Mouse (Mus musculus) midbrain, postnatal 0 days (tissue): ENCODE data around the gene Lrrc8d. TPM values are rescaled to one million over a fixed set of nuclear protein-coding genes. Genes with fewer than 3 reads are reported as not detected.

Experiments used
- ATAC-seq: fragments of 200-750 bp; cut with Nextera tagmentation; 2 replicates; pipeline ENCODE4 v1.8.0; 2017; ENCODE audit warnings: moderate number of reproducible peaks, mild to moderate bottlenecking, moderate TSS enrichment, moderate library complexity; ENCODE audit not compliant: low FRiP score
- DNase-seq: peaks from one replicate; pipeline ENCODE4 v3.0.0-alpha.2; 2015; ENCODE audit warnings: low spot score
- H3K27ac ChIP-seq: fragments of 300-500 bp; sonication (generic); 2 replicates; pipeline ENCODE4 v1.5.1; 2014; ENCODE audit warnings: low read depth, mild to moderate bottlenecking, low read length, mixed read lengths
- H3K27me3 ChIP-seq: fragments of 300-500 bp; sonication (generic); 2 replicates; pipeline ENCODE4 v1.6.1; 2014; ENCODE audit warnings: low read length, control low read depth, mixed read lengths; ENCODE audit not compliant: insufficient read depth
- H3K36me3 ChIP-seq: fragments of 300-500 bp; sonication (generic); 2 replicates; pipeline ENCODE4 v1.6.1; 2014; ENCODE audit warnings: low read length, control low read depth, mixed read lengths; ENCODE audit not compliant: insufficient read depth
- H3K4me1 ChIP-seq: fragments of 300-500 bp; sonication (generic); 2 replicates; pipeline ENCODE4 v1.6.1; 2014; ENCODE audit warnings: mild to moderate bottlenecking, control low read depth, antibody characterized with exemption, low read length, mixed read lengths; ENCODE audit not compliant: insufficient read depth
- H3K4me2 ChIP-seq: fragments of 300-500 bp; sonication (generic); 2 replicates; pipeline ENCODE4 v1.6.1; 2014; ENCODE audit warnings: low read depth, mild to moderate bottlenecking, low read length, mixed read lengths; ENCODE audit not compliant: poor library complexity, severe bottlenecking
- H3K4me3 ChIP-seq: fragments of 300-500 bp; sonication (generic); 2 replicates; pipeline ENCODE4 v1.5.1; 2014; ENCODE audit warnings: low read depth, mild to moderate bottlenecking, low read length, moderate library complexity
- H3K9ac ChIP-seq: fragments of 300-500 bp; sonication (generic); replicated peaks from 2 replicates; pipeline ENCODE4 v1.6.1; 2014; ENCODE audit warnings: mild to moderate bottlenecking, low read length, moderate library complexity, mixed read lengths; ENCODE audit not compliant: poor library complexity, severe bottlenecking
- H3K9me3 ChIP-seq: fragments of 300-500 bp; sonication (generic); 2 replicates; pipeline ENCODE4 v1.6.1; 2016; ENCODE audit warnings: low read length, control low read depth
- CTCF ChIP-seq: IDR thresholded peaks from 2 replicates; pipeline ENCODE4 v1.5.1; 2016; ENCODE audit warnings: antibody characterized with exemption, mild to moderate bottlenecking
- WGBS: fragments of 180-500 bp; shearing (Covaris S2); extraction: QIAGEN DNeasy Blood & Tissue Kit; methylation state at CpG from one replicate; pipeline ENCODE4 v1.1.7; 2014; 5-methylcytosine and 5-hydroxymethylcytosine counted together
- polyA plus RNA-seq: library from polyadenylated mRNA; unstranded; fragments of >200 nt; fragmentation: Nextera tagmentation; extraction: Ambion mirVana; gene quantifications from 2 replicates; pipeline ENCODE4 v1.2.1, GENCODE M21; 2015
- total RNA-seq: library from RNA; depleted of rRNA; stranded (reverse); fragments of >200 nt; gene quantifications from 2 replicates; pipeline ENCODE4 v1.2.3, GENCODE M21; 2014

Gene Lrrc8d
- total and polyA plus RNA-seq, 2 experiments from 2014 or later = 18.5 to 30.4 TPM

GRCm38 (mm10) chr5:105801031-105801529, 101.3 kb downstream of the Lrrc8d start:
- H3K27me3 ChIP-seq = no peaks in the 10 kb centered on the region
- no peak overlapping the region for H3K9ac ChIP-seq
- no peak overlapping the region for H3K4me3 ChIP-seq
- no peak overlapping the region for H3K27ac ChIP-seq
- DNase-seq (no peak), ATAC-seq (no peak)
- WGBS = 87% methylated on average over 10 of the region's 10 CpGs
- H3K4me2 ChIP-seq = no peak overlapping the region
- TF ChIP-seq CTCF = no peak
- no peaks in the 10 kb centered on the region for H3K36me3 ChIP-seq
- H3K4me1 ChIP-seq = peaks cover 4% of the 10 kb centered on the region; the same call in 1 of the 2 replicates
- H3K9me3 ChIP-seq = no peaks in the 10 kb centered on the region

- 90% methylated on average over 12 of the region's 12 CpGs for WGBS
- Histone ChIP-seq H3K9me3 (no peaks in the 10 kb centered on the region), H3K4me3 (no peak overlapping the region), H3K4me1 (no peaks in the 10 kb centered on the region), H3K27ac (no peak overlapping the region), H3K27me3 (no peaks in the 10 kb centered on the region), H3K4me2 (no peak overlapping the region), H3K9ac (no peak overlapping the region), H3K36me3 (no peaks in the 10 kb centered on the region)
- TF ChIP-seq CTCF = no peak
- ATAC-seq = no peak
- no peak for DNase-seq
Measured at GRCm38 (mm10) chr5:105805955-105806354, 106.2 kb downstream of the Lrrc8d start.

- WGBS = 82% methylated on average over 7 of the region's 7 CpGs
- no peak for ATAC-seq
Measured at GRCm38 (mm10) chr5:105807461-105807860, 107.7 kb downstream of the Lrrc8d start.

GRCm38 (mm10) chr5:105809056-105809455, 109.3 kb downstream of the Lrrc8d start:
- ATAC-seq (no peak), DNase-seq (no peak)
- H3K4me1 ChIP-seq = no peaks in the 10 kb centered on the region
- H3K36me3 ChIP-seq = peaks cover 24% of the 10 kb centered on the region
- no peak for TF ChIP-seq CTCF
- no peak overlapping the region for H3K4me3 ChIP-seq
- no peak overlapping the region for H3K4me2 ChIP-seq
- 0 out of 2 replicates have a peak, but pooled peaks cover 13% of the 10 kb centered on the region for H3K9me3 ChIP-seq
- H3K9ac ChIP-seq = no peak overlapping the region
- no peak overlapping the region for H3K27ac ChIP-seq
- no peaks in the 10 kb centered on the region for H3K27me3 ChIP-seq
- 86% methylated on average over 11 of the region's 11 CpGs for WGBS

More at GRCm38 (mm10) chr5:105807461-105807860, 107.7 kb downstream of the Lrrc8d start:
- Histone ChIP-seq H3K4me3 (no peak overlapping the region), H3K27me3 (no peaks in the 10 kb centered on the region), H3K27ac (no peak overlapping the region), H3K9me3 (0 out of 2 replicates have a peak, but pooled peaks cover 6% of the 10 kb centered on the region), H3K36me3 (peaks cover 9% of the 10 kb centered on the region), H3K4me2 (no peak overlapping the region), H3K9ac (no peak overlapping the region), H3K4me1 (no peaks in the 10 kb centered on the region)
- no peak for DNase-seq
- no peak for TF ChIP-seq CTCF

- H3K36me3 ChIP-seq = peaks cover 25% of the 10 kb centered on the region
- H3K9ac ChIP-seq = no peak overlapping the region
- DNase-seq = no peak
- no peak overlapping the region for H3K4me3 ChIP-seq
- H3K27me3 ChIP-seq = no peaks in the 10 kb centered on the region
- H3K27ac ChIP-seq = no peak overlapping the region
- no peak for TF ChIP-seq CTCF
- no peaks in the 10 kb centered on the region for H3K4me1 ChIP-seq
- ATAC-seq = no peak
- H3K4me2 ChIP-seq = no peak overlapping the region
- 97% methylated on average over 14 of the region's 14 CpGs for WGBS
- 0 out of 2 replicates have a peak, but pooled peaks cover 13% of the 10 kb centered on the region for H3K9me3 ChIP-seq
Measured at GRCm38 (mm10) chr5:105813036-105813435, 113.3 kb downstream of the Lrrc8d start.

- H3K4me2 ChIP-seq = no peak overlapping the region
- peak; percentile 20 for DNase-seq
- H3K27ac ChIP-seq = no peak overlapping the region
- WGBS = 86% methylated on average over 10 of the region's 10 CpGs
- no peaks in the 10 kb centered on the region for H3K4me1 ChIP-seq
- ATAC-seq = no peak
- 0 out of 2 replicates have a peak, but pooled peaks cover 13% of the 10 kb centered on the region for H3K9me3 ChIP-seq
- H3K27me3 ChIP-seq = no peaks in the 10 kb centered on the region
- no peak overlapping the region for H3K9ac ChIP-seq
- H3K4me3 ChIP-seq = no peak overlapping the region
- no peak for TF ChIP-seq CTCF
- peaks cover 25% of the 10 kb centered on the region for H3K36me3 ChIP-seq
Measured at GRCm38 (mm10) chr5:105813974-105814373, 114.2 kb downstream of the Lrrc8d start.
